Mouse (Mus musculus) heart, adult 2 months (tissue): ENCODE results near the gene Irf2.

Experiments
- CTCF ChIP-seq: fragments of 200-600 bp; IDR thresholded peaks from 2 replicates; pipeline ENCODE4 v1.8.1; 2022; ENCODE audit warnings: antibody characterized with exemption, mild to moderate bottlenecking, moderate library complexity
- EP300 ChIP-seq: fragments of 200-500 bp; IDR thresholded peaks from 2 replicates; pipeline ENCODE4 v1.6.1; 2011; ENCODE audit warnings: low read depth, low read length, control low read depth; ENCODE audit not compliant: insufficient read depth
- POLR2A ChIP-seq: fragments of 200-500 bp; IDR thresholded peaks from 2 replicates; pipeline ENCODE4 v1.6.1; 2011; ENCODE audit warnings: mild to moderate bottlenecking, low read depth, low read length, control low read depth; ENCODE audit not compliant: insufficient read depth

DNA sequence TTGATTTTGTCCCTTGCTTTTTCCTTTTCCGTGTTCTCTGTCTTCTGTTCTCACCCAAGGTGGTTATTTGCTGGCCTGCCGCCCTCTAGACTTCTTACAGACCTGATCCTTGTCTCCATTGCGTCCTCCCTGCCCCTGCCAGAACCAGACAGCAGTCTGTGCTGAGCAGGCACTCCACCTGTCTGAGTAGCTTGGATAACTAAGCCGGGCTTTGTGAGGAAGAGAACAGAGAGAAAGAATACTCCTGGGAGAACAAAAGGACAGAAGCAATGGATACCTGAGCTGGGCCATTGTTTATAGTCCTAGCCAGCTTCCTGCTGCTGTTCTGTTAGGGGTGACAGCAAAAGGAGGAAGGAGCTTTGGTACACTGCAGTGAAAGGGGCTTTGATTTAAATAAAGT is 94.2 kb downstream of the Irf2 start:
- no peak for TF ChIP-seq CTCF
- TF ChIP-seq EP300, result no peak
- no peak for TF ChIP-seq POLR2A
